Mouse (Mus musculus) skeletal muscle tissue, postnatal 0 days (tissue): Measurements from ENCODE around the gene Hlx. TPM values are rescaled to one million over a fixed set of nuclear protein-coding genes. Genes with fewer than 3 reads are reported as not detected.

ENCODE experiments used
- polyA plus RNA-seq: library from polyadenylated mRNA; unstranded; fragments of >200 nt; fragmentation: Nextera tagmentation; extraction: Ambion mirVana; gene quantifications from 2 replicates; pipeline ENCODE4 v1.2.1, GENCODE M21; 2015

Hlx gene
- polyA plus RNA-seq, result 12.3 and 16.1 TPM in 2 replicates

DNA sequence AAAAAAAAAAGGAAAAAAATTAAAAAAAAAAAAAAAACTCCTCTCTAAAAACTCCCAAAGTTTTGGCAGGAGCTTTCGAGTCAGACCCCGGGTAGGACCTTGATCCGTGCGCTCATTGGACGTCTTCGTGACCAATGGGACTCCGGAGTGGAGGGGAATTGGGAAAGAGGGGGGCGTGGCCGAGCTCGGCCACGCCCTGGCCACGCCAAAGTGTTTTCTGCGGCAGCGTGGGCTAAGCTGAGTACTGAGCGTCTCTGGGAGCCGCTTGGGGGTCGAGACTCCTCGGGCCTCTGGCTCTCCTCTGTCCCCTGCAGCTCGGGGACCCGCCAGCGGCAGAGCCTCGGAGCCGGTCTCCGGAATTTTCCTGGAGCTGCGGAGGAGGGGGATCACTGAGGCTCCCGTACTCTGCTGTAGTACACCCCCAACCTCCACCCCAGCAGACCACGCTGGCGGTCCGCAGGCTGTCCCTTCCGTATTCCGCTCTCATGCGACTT, at the start of gene Hlx:
Hlx (minus strand) TSS at position 64 of the 494 bp plus-strand sequence.

Other genes starting within 250 kb of the Hlx start
- 1.1 TPM in 2 replicates for gene Marc1, start 78.7 kb upstream of the Hlx start, polyA plus RNA-seq
- gene Marc2, start 113.8 kb upstream of the Hlx start, polyA plus RNA-seq, result 153 and 201 TPM in 2 replicates
- 2.2 and 2.8 TPM in 2 replicates for gene C130074G19Rik, start 150.6 kb upstream of the Hlx start, polyA plus RNA-seq